Mouse (Mus musculus): ENCODE results near the gene Gpx7. TPM values are rescaled to one million over a fixed set of nuclear protein-coding genes. Genes with fewer than 3 reads are reported as not detected.
A peak's percentile ranks its signal among the peaks of the same experiment; 100 is the strongest.

Gene Gpx7
- polyA plus RNA-seq, 1 experiment = 26.3 TPM

GRCm38 (mm10) chr4:108372166-108372565 lies 34.6 kb downstream of the Gpx7 start:
- H3K4me3 ChIP-seq (replicated peaks; ENCODE audit: extremely low read depth, low read depth, low read length) = no peak overlapping the region
- 48% methylated on average over 3 of the region's 3 CpGs for WGBS
- no peak for TF ChIP-seq POLR2A (IDR thresholded peaks at IDR 0.05; ENCODE audit: borderline replicate concordance, extremely low read depth, low read depth, low read length)
- TF ChIP-seq CTCF (IDR thresholded peaks at IDR 0.05; ENCODE audit: insufficient read depth, low read length) = no peak

GRCm38 (mm10) chr4:108371421-108371820 lies 35.3 kb downstream of the Gpx7 start:
- TF ChIP-seq CTCF (IDR thresholded peaks at IDR 0.05; ENCODE audit: insufficient read depth, low read length) = no peak
- TF ChIP-seq POLR2A (IDR thresholded peaks at IDR 0.05; ENCODE audit: borderline replicate concordance, extremely low read depth, low read depth, low read length) = no peak
- WGBS = 82% methylated on average over 3 of the region's 3 CpGs
- DNase-seq = no peak
- H3K4me1 ChIP-seq (ENCODE audit: control insufficient read depth, insufficient read depth, low read length) = no peaks in the 10 kb centered on the region
- H3K4me3 ChIP-seq (replicated peaks; ENCODE audit: extremely low read depth, low read depth, low read length) = no peak overlapping the region

More at GRCm38 (mm10) chr4:108372166-108372565, 34.6 kb downstream of the Gpx7 start:
- H3K4me1 ChIP-seq (ENCODE audit: control insufficient read depth, insufficient read depth, low read length) = no peaks in the 10 kb centered on the region
- DNase-seq = no peak

GRCm38 (mm10) chr4:108370409-108370808 lies 36.4 kb downstream of the Gpx7 start:
- TF ChIP-seq CTCF (IDR thresholded peaks at IDR 0.05; ENCODE audit: insufficient read depth, low read length) (no peak), POLR2A (IDR thresholded peaks at IDR 0.05; ENCODE audit: borderline replicate concordance, extremely low read depth, low read depth, low read length) (no peak)

GRCm38 (mm10) chr4:108369254-108369653 lies 37.5 kb downstream of the Gpx7 start:
- no peaks in the 10 kb centered on the region for H3K4me1 ChIP-seq (ENCODE audit: control insufficient read depth, insufficient read depth, low read length)
- TF ChIP-seq POLR2A (IDR thresholded peaks at IDR 0.05; ENCODE audit: borderline replicate concordance, extremely low read depth, low read depth, low read length) (no peak), CTCF (IDR thresholded peaks at IDR 0.05; ENCODE audit: insufficient read depth, low read length) (no peak)
- no peak overlapping the region for H3K4me3 ChIP-seq (replicated peaks; ENCODE audit: extremely low read depth, low read depth, low read length)
- WGBS = 33% methylated on average over 5 of the region's 5 CpGs
- DNase-seq = no peak

More at GRCm38 (mm10) chr4:108370409-108370808, 36.4 kb downstream of the Gpx7 start:
- DNase-seq = no peak
- 49% methylated on average over 4 of the region's 4 CpGs for WGBS
- no peak overlapping the region for H3K4me3 ChIP-seq (replicated peaks; ENCODE audit: extremely low read depth, low read depth, low read length)
- H3K4me1 ChIP-seq (ENCODE audit: control insufficient read depth, insufficient read depth, low read length) = no peaks in the 10 kb centered on the region

GRCm38 (mm10) chr4:108364111-108364476 lies 42.7 kb downstream of the Gpx7 start:
- 30% methylated on average over 5 of the region's 5 CpGs for WGBS

GRCm38 (mm10) chr4:108363355-108364110 lies 43.2 kb downstream of the Gpx7 start:
- DNase-seq = no peak
- TF ChIP-seq POLR2A (IDR thresholded peaks at IDR 0.05; ENCODE audit: borderline replicate concordance, extremely low read depth, low read depth, low read length) (no peak), CTCF (IDR thresholded peaks at IDR 0.05; ENCODE audit: insufficient read depth, low read length) (no peak)
- Histone ChIP-seq H3K4me1 (ENCODE audit: control insufficient read depth, insufficient read depth, low read length) (no peaks in the 10 kb centered on the region), H3K4me3 (replicated peaks; ENCODE audit: extremely low read depth, low read depth, low read length) (no peak overlapping the region)
- WGBS = 47% methylated on average over 7 of the region's 7 CpGs

More at GRCm38 (mm10) chr4:108364111-108364476, 42.7 kb downstream of the Gpx7 start:
- no peak for DNase-seq
- Histone ChIP-seq H3K4me3 (replicated peaks; ENCODE audit: extremely low read depth, low read depth, low read length) (no peak overlapping the region), H3K4me1 (ENCODE audit: control insufficient read depth, insufficient read depth, low read length) (no peaks in the 10 kb centered on the region)
- TF ChIP-seq POLR2A (IDR thresholded peaks at IDR 0.05; ENCODE audit: borderline replicate concordance, extremely low read depth, low read depth, low read length) = no peak
- no peak for TF ChIP-seq CTCF (IDR thresholded peaks at IDR 0.05; ENCODE audit: insufficient read depth, low read length)

GRCm38 (mm10) chr4:108362321-108363261 lies 44.2 kb downstream of the Gpx7 start:
- H3K4me1 ChIP-seq (ENCODE audit: control insufficient read depth, insufficient read depth, low read length) = no peaks in the 10 kb centered on the region
- WGBS = 31% methylated on average over 18 of the region's 18 CpGs
- no peak for DNase-seq
- TF ChIP-seq CTCF (IDR thresholded peaks at IDR 0.05; ENCODE audit: insufficient read depth, low read length) = no peak
- no peak for TF ChIP-seq POLR2A (IDR thresholded peaks at IDR 0.05; ENCODE audit: borderline replicate concordance, extremely low read depth, low read depth, low read length)
- no peak overlapping the region for H3K4me3 ChIP-seq (replicated peaks; ENCODE audit: extremely low read depth, low read depth, low read length)

- DNase-seq = no peak
- Histone ChIP-seq H3K4me3 (replicated peaks; ENCODE audit: extremely low read depth, low read depth, low read length) (peak overlapping the region; percentile 4), H3K4me1 (ENCODE audit: control insufficient read depth, insufficient read depth, low read length) (no peaks in the 10 kb centered on the region)
- TF ChIP-seq CTCF (IDR thresholded peaks at IDR 0.05; ENCODE audit: insufficient read depth, low read length) = no peak
- TF ChIP-seq POLR2A (IDR thresholded peaks at IDR 0.05; ENCODE audit: borderline replicate concordance, extremely low read depth, low read depth, low read length) = no peak
- 16% methylated on average over 28 of the region's 28 CpGs for WGBS
Measured at GRCm38 (mm10) chr4:108360136-108361055, 46.4 kb downstream of the Gpx7 start.
